ENCODE assay signal across 16 mouse cellular contexts in the genomic region with DNA sequence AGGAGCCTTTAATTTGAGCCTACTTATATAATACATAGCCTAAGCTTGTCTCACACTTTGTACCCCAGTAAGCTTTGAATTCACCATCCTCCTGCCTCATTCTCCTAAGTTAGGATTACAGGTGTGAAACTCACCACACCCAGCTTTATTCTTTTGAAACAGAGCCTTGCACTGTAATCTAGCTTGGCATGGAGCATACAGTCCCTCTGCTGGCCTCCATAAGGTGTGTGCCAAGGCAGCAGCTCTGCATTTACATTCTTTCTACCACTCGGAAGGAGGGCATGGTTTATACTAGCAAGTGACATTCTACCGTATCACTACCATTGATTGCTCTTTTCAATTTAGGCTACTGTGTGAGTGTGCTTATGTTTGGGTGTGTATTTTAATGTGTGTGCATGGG.
"Had no signal": no experiment of that assay in that cellular context is flagged by ENCODE, and none has a peak within 500 bp of the region (broad histone marks: within the 10 kb centered on the region; RNA-seq: fewer than 3 reads in every experiment).

No protein-coding gene starts in this region.

- ATAC-seq: liver, postnatal 0 days; lung, postnatal 0 days had no signal

- H3K27ac ChIP-seq: liver, embryonic 15.5 days; lung, embryonic 15.5 days; macrophage; midbrain, embryonic 12.5 days; neural tube, embryonic 12.5 days; stomach, embryonic 15.5 days had no signal

- H3K27me3 ChIP-seq: liver, embryonic 15.5 days; lung, embryonic 15.5 days; megakaryocyte, embryonic 14.5 days; midbrain, embryonic 12.5 days; neural tube, embryonic 12.5 days; stomach, embryonic 15.5 days had no signal

- H3K4me2 ChIP-seq: liver, embryonic 15.5 days; lung, embryonic 15.5 days; midbrain, embryonic 12.5 days; neural tube, embryonic 12.5 days; stomach, embryonic 15.5 days had no signal

- DNase-seq: liver, postnatal 0 days; lung, adult 2 months; lung, postnatal 14 days; lung, postnatal 36 days; right cerebral cortex, postnatal 14 days; thymus, adult 18-20 months; thymus, postnatal 14 days; thymus, postnatal 36 days had no signal

- H3K9me3 ChIP-seq: liver, embryonic 15.5 days; lung, embryonic 15.5 days; megakaryocyte, embryonic 14.5 days; midbrain, embryonic 12.5 days; neural tube, embryonic 12.5 days; stomach, embryonic 15.5 days had no signal

- H3K4me3 ChIP-seq: liver, embryonic 15.5 days; lung, embryonic 15.5 days; megakaryocyte, embryonic 14.5 days; midbrain, embryonic 12.5 days; neural tube, embryonic 12.5 days; stomach, embryonic 15.5 days had no signal

- H3K9ac ChIP-seq: liver, embryonic 15.5 days; liver, postnatal 0 days; lung, embryonic 15.5 days; midbrain, embryonic 12.5 days; neural tube, embryonic 12.5 days; stomach, embryonic 15.5 days had no signal

- H3K4me1 ChIP-seq: liver, embryonic 15.5 days; lung, embryonic 15.5 days; megakaryocyte, embryonic 14.5 days; midbrain, embryonic 12.5 days; neural tube, embryonic 12.5 days; stomach, embryonic 15.5 days had no signal

- H3K36me3 ChIP-seq: liver, embryonic 15.5 days; lung, embryonic 15.5 days; midbrain, embryonic 12.5 days; neural tube, embryonic 12.5 days; stomach, embryonic 15.5 days had no signal
